Mouse (Mus musculus): ENCODE measurements around the gene Rnf149.

Rnf149 gene

DNA sequence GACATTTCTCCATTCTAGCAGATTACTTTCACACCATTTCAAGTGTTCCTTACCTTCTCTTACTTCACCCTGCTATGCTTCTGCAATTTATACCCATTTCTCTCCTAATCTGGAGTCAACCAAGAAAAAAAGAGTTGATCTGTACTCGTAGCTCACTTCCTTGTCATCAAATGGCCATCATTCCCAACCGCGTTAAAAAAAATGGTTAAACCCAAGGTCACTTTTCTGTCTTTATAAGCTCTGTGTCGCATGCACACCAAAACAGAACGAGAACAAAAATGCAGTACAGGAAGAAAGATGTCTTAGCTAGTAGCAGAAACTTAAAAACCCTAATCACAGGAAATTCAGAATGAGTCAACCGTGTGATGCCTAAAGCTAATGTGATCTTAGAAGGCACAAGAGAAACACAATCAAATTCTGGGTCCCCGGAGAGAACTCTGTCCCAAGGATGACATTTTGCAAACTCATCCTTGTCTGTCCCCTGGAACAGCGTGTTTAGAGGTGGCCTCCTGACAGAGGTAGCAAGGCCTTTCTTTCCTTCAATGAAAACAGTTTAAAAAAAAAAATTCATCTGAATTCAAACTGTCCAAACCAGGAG lies 1.3 kb downstream of the Rnf149 start:
- no peak for DNase-seq (ENCODE audit: low spot score in 2 of 2)

DNA sequence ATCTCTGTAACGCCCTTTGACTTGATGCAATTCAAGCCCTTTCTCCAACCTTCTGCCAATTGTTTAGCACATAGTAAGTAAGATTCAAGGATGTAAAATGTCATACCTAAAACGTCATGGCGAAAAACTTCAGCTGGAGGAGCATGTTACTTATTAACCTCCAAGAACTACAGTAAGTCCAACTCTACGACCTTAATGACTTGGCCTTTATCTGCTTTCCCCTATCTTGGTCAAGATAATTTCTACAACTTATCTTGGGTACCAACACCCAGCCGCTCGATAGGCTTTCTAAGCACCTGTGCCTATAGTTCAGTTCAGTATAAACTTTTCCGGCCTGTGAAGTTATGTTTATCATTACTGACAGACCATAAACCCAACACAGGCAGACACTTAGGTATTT lies 3.3 kb downstream of the Rnf149 start:
- no peak for DNase-seq (ENCODE audit: low spot score in 2 of 2)

DNA sequence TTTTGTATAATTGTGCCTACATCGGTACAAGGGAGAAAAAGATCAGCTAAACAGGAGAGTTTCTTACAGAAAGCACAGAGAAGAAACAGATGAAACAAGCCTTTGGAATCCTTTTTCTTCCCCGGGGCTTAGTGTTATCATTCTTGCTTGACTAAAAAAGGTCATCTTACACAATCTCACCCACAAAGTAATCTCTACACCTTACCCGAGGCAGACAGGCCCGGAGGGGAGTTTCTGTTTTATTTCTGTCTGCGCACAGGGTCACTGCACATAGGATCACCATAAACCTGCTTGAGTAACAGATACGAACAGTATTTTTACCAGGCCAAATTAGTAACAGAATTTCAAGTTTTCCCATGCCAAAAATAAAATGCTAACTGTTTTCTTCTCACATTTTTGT lies 5.6 kb downstream of the Rnf149 start:
- no peak for DNase-seq (ENCODE audit: low spot score in 2 of 2)

DNA sequence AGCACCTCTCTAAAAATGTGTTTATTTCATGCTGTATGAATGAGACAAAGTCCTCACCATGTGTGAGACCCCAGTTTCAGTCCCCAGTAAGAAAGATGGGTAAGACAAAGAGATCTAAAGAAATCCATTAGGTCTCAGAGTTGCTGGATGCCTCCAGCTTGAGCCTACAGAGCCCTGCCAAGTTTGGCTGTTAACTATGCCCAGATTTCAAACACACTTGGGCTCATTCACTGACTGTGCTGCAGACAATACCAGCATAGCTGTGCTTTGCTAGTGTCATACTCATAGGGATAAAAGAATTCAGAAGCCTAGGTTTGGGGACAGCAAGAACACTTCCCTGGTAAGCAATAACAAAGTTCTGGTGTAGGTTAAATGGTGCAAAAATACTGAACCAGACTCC lies 9.1 kb downstream of the Rnf149 start:
- no peak for DNase-seq (ENCODE audit: low spot score in 2 of 2)

DNA sequence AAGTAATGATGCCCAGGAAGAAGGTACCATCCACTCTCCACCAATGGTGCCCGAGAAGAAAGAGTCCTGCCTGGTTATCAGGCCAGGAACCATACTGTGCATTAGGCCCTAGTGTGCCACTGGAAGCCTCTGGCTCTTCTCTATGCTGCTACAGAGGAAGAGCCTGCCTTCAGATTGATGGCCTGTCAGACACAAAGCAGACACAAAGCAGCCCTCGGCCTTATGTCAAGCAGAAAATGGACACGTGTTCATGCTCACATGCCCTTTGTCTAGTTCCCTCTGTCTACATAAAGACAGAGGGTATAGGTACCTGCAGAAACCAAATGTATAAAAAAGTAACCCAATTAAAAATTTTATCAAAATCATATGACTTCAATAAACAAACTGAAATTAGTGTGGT lies 12.6 kb downstream of the Rnf149 start:
- DNase-seq (ENCODE audit: low spot score in 2 of 2), result no peak

DNA sequence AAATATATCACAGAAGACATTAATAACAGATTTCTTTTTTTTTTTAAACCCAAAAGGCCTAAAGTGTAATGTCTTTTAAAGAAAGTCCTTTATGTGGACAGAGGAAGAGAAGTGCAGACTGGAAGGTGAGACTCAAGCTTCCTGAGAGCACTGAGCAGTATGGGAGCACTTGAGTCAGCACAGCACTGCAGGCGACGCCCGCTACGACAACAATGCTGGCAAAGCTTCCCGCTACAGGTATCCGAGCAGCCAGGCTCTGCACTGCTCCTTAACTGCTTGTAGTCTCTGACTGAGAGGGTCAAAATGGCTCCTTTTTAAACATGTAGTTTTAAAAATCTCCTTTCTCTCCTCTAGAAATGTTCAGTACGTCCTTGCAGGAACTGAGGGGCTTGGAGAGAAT lies 14.0 kb downstream of the Rnf149 start:
- DNase-seq (ENCODE audit: low spot score in 2 of 2), result no peak

DNA sequence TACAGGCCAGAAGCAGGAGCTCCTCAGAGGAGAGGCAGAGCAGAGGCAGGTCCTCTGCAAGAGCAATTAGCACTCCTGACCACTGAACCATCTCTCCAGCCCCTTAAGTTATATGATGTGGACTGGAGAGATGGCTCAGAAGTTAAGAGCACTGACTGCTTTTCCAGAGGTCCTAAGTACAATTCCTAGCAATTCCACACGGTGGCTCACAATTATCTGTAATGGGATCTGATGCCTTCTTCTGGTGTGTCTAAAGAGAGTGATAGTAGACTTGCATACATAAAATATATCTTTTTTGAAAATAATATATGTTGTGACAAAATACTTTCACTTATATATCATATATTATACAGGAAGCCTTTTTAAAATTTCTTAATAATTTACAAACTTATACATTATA lies 15.3 kb downstream of the Rnf149 start:
- DNase-seq (ENCODE audit: low spot score in 2 of 2), result no peak

DNA sequence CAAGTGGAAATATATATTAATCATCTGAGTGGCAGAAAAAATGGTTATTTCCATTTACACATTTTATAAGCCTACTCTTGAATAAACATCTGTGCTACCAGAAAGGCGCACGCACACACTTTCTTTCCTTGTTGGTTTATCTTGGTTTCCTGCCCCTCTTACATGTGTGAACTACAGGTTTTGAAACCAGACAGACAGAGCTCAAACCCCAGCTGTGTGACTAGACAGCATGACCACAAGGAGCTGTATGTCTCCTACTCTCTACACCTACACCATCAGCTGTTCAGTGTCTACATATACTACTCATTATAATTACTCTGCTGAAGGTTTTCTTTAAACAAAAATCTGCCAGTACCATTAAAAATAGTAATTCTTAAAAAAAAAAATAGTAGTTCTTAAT lies 18.2 kb downstream of the Rnf149 start:
- no peak for DNase-seq (ENCODE audit: low spot score in 2 of 2)

DNA sequence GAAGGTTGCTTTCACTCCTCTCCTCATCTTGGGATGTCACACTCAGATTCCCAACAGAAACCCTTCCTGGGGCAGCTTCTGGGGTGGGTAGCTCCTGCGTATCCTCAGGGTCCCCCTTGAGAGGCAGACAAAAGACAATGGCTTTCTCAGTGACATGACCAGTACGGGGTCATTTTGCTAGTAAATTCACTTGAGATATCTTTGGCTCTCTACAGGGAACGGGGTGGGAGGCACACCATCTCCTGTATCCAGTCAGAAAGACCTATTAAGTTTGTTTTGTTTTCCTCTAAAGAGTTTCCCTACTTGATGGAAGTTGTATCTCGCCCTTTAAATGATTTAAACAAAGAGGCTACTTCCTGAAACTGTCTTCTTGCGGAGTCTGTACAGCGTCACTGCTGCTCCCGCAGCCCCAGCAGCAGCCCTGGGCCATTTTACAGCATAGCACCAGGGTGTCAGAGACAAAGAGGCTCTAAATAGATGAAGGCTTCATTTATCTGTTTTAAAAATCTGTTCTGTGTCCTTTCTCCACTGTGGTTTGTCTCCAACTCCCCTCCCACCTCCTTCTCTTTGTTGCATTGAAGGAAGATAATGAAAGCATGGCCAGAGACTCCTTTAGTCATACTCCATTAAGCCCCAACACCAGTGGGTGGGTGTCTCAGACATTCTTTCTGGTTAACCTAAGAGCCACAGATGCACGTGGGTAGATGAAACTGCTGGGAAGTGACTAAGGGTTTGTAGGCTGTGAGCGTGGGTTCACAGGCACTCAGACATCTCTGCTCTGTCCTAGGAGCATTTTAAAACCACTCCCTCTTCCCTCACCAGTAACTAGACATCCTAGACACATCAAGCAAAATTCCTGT lies 21.4 kb downstream of the Rnf149 start:
- DNase-seq (ENCODE audit: low spot score in 2 of 2), result peak; percentile 81 to 84

DNA sequence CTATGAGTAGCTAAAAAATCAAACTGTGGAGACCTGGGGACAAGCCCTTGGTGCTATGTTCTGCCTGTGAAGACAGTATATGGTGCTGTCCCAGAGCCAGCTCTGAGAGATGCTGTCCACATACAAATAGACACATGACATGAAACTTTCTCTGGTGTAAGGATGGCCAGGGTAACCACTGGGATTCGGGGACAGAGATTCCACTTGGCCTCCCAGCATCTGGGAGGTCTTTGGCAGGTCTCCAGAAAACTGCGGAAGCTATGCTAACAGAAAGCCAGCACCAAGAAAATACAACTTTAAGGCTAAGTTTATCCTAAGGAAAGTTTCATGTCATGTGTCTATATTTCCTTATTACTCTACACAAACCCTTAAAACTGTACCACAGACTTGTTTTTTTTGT lies 27.4 kb downstream of the Rnf149 start:
- DNase-seq (ENCODE audit: low spot score in 2 of 2), result no peak

DNA sequence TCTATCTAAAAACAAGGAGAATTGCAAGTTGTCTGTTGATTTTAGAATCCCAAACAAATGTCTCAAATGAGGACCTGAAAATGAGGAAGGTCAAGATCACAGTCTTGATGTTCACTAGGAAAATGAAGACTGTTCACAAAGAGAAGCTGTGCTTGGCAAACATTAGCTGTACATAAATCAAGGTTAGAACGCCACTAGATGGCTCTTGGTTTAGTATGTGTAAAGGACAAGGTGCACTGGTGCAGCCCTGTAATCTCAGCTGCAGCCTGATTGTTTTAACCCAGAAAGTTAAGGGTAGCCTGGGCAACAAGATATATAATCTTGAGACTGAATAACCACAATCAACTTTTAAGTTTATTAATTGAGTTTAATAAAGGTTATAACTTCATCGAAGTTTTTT lies 30.0 kb downstream of the Rnf149 start:
- DNase-seq (ENCODE audit: low spot score in 2 of 2), result no peak

DNA sequence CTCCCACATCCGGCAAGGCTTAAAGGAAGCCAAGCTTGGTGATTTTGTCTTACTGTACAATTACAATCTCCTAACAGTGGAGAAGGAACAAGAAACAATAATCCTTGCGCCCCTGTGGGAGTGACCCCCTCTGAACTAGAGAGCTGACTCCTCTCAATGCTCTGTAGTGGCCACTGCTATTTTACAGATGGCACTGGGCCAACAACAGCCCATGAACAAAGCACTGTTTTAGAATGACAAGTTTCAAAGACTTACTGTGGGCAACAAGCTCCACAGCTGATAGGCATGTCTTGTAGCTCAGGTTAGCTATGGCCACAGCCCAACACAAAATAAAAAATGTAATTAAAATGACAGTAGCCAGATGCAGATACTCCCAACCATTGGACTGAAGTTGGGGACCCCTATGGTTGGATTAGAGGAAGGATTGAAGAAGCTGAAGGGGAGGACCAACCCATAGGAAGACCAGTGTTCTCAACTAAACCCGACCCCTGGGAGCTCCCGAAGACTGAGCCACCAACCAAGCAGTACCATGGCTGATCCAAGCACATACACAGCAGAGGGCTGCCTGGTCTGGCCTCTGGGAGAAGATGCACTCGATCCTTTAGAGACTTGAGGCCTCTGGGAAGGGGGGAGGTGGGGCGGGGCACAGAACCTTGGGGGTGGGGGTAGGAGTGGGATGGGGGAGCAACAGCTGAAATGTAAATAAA lies 30.9 kb downstream of the Rnf149 start:
- DNase-seq (ENCODE audit: low spot score in 2 of 2), result no peak

DNA sequence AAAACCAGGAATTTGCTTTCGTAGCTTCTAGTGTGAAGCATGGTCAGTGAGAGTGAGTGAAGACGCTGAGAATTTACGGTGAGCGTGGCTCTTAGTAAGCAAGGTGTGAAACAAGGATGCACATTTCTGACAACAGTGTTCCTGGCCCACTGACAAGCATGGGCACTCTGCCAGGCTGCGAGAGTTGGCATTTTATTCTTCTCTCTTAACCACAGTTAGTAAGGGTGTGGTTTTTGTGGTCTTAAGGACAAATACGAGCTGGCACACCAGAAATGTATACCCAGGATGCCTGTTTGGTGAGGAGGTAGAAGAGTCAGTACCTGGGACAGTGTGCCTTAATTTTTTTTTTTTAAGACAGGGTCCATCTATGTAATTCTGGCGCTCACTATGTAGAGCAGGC lies 31.6 kb downstream of the Rnf149 start:
- DNase-seq (ENCODE audit: low spot score in 2 of 2), result peak in 1 of 2 experiments; percentile 44

DNA sequence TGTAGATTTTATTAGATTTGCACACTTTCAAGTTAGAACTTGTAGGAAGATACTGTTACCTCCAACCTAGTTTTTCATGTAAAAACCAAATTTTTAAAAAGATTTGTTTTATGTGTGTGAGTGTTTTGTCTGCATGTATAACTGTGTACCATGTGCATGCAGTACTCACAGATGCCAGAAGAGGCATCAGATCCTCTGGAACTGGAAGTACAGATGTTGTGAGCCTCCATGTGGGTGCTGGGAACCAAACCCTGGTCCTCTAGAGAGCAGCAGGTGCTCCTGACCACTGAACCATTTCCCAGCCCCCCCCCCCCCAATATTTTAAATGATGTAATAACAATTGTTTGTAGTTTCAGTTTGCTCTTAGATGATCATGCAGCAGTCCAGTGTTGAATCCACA lies 36.6 kb downstream of the Rnf149 start:
- DNase-seq (ENCODE audit: low spot score in 2 of 2), result no peak

DNA sequence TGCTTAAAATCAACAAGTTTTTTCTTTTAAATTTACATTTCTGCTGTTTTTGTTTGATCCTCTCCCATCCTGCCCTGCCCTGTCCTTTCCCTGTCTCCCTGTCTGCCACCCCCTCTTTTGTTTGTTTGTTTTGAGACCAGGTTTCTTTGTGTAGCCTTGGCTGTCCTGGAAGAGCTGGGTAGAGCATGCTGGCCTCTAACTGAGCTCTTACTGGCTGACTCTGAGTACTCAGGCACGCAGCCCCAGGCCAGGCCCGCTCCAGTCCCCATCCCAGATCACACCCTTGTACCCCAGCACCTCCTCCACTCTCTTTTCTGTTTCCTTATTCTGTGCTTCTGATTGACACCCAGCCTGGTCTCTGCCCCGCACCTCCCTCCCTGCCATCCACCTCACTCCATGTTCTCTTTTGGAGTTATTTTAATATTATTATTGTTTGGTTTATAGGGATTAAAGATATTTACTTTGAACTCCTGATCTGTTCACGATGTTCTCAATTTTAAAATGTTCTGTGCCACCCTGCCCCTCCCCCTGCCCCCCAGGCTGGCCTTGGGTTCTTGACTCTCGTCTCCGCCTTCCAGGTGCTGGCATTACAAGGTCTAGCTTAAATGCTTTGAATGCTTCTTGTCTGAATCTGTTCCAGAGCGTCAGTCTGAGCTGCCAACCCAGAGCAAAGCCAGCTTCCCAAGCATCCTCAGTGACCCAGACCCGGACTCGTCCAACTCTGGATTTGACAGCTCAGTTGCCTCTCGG lies 39.4 kb downstream of the Rnf149 start:
- no peak for DNase-seq (ENCODE audit: low spot score in 2 of 2)

DNA sequence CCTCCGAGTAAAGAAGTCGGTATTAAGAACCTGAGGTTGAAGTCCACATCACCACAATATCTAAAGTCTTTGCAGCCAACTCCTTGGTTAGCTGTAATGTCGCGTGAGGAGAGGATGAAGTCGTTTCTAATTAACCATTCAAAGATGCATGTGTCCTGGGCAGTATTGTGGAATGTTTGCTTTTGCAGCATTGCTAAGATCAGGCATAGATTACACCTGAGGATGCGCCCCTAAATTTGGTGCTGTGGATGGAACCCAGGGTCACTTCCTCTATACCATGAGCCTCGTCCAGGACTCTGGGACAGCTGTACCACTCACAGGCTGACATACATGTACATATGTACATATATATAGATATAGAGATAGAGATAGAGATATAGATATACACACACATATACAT lies 40.5 kb downstream of the Rnf149 start:
- DNase-seq (ENCODE audit: low spot score in 2 of 2), result no peak

DNA sequence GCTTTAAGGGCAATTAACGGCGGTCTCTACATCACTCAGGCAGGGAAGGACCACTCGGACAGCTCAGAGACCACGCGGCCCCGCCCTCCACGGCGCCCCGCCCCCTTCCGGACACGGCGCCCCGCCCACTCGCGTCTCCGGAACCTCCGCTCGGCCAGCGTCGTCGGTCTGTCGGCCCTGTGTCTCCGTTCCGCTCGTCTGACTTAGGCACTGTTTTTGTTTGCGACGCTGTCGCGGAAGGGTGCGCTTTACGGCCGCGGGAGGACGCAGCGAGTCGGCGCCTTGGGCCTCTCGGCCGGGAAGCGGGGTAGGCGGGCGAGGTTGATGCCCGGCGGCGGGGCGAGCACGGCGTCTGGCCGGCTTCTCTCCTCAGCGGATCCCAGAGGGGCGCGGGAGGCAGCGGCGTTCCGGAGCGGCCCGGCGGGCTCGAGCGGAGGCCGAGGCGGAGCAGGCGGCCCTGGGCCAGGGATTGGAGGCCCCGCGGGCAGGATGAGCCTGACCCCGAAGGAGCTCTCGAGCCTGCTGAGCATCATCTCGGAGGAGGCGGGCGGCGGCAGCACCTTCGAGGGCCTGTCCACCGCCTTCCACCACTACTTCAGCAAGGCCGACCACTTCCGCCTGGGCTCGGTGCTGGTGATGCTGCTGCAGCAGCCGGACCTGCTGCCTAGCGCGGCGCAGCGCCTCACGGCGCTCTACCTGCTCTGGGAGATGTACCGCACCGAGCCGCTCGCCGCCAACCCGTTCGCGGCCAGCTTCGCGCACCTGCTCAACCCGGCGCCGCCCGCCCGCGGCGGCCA lies 41.5 kb downstream of the Rnf149 start:
- DNase-seq (ENCODE audit: low spot score in 2 of 2), result peak; percentile 100

DNA sequence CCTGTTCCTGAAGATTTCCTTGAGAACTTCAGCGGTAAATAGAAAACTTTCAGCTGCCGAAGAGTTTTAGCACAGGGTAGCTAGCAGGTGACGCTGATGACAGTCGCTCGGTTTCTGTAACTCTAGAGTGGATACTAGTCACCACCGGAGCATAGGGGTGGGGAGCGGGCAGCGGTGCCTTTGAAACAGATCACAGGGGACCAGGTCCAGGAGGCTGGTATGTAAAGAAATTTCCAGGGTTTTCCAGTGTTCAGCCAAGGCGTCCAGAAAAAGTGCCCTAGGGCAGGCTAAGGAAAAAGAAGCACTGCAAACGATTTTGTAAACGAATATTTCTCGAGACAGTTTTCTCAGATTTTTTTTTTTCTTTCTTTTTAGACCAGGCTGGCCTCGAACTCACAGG lies 42.4 kb downstream of the Rnf149 start, which contains the start of gene Cnot11:
Gene Cnot11, plus strand, starts transcription at position 162 of the 400 bp plus-strand sequence.
- no peak for DNase-seq (ENCODE audit: low spot score in 2 of 2)

DNA sequence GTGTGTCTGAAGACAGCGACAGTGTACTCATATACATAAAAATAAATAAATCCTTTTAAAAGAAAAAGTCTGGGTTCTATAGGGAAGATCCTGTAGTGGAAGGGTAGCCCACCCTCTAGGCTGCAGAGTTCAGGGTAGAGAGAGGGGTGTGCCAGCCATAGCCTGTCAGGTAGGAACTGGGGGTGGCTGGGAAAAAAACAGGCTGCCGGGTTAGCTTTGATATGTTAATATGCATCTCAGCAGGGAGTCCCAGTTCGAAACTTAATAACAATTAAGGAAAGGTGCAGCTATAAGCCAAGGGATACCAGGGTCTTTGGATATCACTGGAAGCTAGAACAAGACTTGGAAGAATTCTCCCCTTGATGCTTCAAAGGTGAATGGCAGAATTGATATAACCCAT lies 43.3 kb downstream of the Rnf149 start:
- no peak for DNase-seq (ENCODE audit: low spot score in 2 of 2)

DNA sequence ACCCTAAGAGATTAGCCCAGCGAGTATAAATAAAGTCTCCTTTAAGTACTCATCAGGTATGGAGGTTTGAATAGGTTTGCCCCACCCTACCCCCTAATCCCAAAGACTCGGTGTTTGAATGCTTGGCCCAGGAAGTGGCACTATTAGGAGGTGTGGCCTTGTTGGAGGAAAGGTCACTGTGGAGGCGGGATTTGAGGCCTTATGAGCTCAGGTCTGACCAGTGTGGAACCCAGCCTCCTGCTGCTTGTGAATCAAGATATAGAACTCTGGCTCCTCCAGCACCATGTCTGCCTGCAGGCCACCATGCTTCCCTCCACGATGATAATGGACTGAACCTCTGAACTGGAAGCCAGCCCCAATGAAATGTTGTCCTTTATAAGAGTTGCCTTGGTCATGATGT lies 46.2 kb downstream of the Rnf149 start:
- no peak for DNase-seq (ENCODE audit: low spot score in 2 of 2)

DNA sequence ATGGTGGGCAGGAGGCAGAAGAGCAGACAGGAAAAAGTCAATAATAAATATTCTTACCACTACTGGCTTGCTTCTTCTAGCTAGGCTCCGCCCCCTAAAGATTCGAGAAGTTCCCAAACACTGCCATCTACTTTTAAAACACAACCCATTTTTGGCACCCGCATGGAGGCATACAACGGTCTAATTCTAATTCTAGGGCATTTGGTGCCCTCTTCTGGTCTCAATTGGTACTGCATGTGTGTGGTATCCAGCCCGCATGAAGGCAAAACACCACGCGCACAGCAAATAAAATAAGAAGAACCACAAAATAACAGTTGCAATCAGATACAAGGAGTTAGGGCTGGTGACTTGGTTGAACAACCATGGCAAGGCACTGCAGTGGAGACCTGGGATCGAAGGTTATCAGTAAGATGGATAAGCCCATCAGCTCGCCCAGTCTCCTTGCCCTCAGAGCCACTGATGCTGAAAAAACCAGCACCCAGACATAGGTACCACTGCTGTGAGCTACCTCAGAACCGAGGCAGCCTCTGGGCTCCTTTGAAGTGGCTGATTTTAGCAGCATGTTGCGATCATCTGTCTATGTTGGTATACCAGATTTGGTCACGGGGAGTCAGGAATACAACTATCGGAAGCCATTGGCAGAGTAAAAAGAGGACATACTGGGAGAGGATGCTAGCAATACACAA lies 46.8 kb downstream of the Rnf149 start:
- DNase-seq (ENCODE audit: low spot score in 2 of 2), result peak; percentile 88 to 90

Data from right cerebral cortex, adult 2 months (tissue).